Mouse (Mus musculus) c-Kit-positive CD71-negative TER-119-negative erythroid progenitor cells, embryonic 14.5 days (primary cell): ENCODE measurements around the gene Khsrp.

Experiments used
- DNase-seq: peaks from one replicate; pipeline ENCODE4 v3.0.0-alpha.2; 2013; ENCODE audit warnings: low read depth

Khsrp gene

DNA sequence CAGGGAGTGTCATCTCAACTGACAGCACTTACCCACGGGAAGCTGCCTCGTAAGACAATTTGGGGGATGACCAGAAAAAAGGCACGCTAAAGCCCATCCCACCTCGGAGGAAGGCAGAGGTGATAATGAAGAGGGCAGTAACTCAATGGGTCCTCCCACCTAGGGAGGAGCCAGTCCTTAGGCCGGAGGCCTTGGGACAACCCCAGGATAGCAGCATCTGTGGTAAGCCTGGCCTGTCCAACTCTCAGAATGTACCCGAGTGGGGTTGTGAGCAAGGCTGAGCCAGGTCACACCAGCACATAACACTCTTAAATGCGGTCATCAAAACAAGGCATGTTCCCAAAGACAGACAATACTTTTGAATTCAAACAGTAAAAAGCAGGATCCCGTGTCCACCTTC, 1.6 kb downstream of the Khsrp start:
- no peak for DNase-seq

DNA sequence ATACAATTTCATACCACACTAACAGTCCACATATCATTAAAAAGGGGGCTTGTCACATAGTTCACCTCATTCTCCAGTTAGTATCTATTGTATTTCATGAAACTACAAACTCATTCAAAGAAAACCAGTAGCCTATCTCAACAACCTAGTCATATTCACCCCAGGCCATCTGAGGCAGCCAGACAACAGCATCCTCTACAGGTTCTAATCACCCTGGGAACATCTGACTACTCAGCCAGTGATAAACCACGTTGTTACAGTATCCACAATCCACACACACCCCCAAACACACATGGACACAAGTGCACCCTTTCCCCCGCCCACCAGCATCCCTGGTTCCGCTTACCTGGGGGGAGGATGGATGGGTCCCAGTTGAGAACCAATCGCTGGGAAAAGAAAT, 3.9 kb downstream of the Khsrp start:
- DNase-seq = no peak

DNA sequence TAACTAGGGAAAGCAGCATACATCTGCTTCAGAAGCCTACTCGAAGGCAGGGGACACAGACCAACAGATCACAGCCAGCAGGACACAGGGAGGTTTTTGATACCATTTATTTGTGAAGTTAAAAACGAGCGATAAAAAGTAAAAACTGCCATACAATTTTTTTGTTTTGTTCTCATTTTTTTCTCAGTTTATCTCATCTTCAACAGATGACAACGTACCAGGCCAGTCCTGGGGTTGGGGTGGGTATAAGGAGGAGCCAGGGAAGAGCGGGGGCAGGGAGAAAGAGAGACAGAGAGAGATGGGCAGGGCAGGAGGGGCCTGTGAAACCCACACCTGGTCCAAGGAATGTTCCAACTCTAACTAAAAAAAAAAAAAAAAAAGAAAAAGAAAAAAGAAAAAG, 10.4 kb downstream of the Khsrp start:
- DNase-seq = no peak

DNA sequence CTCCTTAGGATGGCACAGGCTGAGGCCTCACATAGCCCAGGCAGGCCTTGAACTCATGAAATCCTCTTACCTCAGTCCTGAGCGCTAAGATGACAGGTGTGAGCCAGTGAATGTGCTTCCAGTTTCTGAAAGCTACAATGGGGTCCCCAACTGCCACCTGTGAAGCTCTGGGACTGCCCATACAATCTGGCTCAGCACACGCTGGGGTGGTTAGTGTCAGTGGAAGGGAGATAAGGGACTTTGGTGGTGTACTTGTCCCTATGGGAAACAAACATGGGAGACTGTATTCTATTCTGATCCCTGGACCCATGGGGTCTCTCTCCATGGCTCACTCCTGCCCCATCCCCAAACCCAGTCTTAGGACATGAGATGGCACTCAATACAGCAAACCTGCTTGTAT, 11.6 kb downstream of the Khsrp start:
- no peak for DNase-seq

DNA sequence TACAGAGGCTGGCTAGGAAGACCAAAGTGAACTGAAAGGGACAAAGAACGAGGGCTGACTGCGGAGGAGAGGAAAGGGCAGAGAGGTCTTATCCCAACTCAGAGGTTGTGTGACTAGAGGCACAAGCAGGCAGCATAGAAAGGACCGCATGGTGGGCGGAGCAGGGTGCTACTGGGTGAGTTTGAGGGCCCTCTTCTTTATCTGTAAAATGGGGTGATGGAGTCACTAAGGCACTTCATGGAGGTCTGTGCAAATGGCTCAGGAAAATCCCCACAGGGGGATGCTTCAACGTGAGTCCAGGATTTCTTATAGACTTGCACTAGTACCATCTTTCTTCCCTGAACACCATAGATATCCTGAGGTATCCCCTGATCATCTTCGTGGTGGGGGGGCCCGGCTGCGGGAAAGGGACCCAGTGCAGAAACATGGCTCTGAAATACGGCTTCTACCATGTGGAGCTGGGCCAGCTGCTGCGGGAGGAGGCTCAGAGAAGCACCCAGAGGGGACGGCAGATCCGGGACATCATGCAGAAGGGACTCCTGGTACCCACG, 19.0 kb downstream of the Khsrp start:
- DNase-seq = no peak

DNA sequence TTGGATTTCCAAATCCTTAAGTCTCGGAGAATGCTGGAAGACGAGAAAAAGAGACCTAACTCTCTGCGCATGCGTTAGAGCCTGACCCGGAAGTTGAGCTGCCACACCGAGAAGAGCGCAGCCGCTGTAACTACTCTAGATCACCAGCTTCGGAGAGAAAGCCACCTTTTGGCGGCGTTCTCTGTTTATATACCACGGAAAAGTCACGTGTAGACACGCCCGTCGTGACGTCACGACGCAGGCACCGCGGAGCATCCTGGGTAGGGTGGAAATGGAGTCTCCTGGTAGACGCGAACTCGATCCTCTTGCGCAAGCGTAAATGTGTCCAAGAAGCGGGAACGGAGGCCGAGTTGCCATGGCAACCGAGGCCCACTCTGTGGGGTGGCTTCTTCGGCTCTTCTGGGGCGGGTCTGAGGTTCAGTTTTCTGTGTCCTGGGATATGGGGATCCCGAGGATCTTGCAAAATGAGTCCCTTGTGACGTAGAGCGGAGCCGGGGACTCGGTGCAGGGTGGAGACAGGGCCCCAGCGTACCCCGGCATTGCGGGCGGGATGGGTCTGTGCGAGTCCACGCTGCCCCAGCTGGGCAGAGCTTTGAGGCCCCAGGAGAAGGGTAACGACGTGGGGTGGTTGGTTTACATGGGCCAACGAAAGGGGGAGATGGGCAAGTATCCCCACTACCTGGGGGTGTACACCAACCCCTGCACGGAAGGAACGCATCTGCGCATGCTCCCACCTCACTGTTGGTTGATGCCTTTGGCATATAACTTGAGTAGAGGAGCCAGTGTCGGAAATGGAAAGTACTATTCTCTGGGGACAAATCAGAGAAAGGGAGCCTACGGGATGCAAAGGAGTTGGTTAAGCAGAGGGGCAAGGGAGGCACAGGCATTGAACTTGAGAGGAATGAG, 19.8 kb downstream of the Khsrp start, which contains the start of the genes Gtf2f1 and Gm17949:
TSS of gene Gtf2f1 (minus strand) at position 53 of the 906 bp plus-strand sequence.
TSS of gene Gm17949 (plus strand) at position 234 of the 906 bp plus-strand sequence.
- peak; percentile 98 for DNase-seq

DNA sequence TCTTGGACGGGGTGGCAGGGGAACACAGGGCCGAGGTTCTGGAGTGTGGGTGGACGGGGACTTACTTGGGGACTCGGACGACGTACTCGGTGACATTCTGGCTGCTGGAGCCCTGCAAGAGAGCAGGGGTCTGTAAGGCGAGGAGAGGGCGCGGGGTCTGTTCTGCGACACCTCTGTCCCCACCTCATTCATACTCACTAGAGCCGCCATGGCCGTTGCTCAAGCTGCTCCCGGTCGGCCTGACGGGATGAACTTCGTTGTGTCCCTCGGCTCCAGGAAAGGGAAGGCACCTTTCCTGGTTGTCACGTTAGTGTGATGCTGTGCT, 20.4 kb downstream of the Khsrp start:
- DNase-seq = no peak

DNA sequence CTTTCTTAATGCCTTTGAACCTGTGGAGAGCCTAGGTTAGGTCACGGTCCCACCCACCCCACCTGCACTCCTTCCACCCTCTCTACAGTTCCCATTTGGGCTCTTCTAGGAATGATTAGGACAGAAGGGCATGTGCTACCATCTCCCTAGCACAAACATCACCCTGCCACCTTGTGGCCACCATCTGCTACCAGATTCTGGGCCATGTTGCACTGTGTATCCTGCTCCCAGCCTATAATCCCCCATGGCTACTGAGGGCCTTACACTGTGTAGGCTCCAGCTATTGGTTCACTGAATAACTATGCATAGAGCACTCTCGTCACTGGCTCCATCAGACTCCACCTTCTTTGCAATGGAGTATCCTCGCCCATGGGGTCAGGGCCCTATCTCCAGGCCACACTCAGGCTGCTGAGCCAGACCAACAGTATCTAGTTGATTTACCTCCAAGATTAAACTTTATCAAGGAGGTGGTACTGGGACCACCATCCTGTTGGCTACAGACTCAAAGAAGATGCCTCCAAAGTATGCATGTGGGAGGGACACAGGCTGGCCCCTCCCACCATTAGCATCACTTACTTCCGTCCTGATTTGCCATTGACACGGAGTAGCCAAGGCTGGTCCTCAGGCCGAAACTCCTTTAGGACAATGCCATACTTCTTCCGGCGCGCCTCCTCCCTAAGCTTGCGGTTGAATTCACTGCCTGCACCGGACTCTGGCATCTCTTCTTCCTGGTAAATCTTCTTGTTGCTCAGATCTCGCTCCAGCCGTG, 24.0 kb downstream of the Khsrp start:
- DNase-seq = no peak

DNA sequence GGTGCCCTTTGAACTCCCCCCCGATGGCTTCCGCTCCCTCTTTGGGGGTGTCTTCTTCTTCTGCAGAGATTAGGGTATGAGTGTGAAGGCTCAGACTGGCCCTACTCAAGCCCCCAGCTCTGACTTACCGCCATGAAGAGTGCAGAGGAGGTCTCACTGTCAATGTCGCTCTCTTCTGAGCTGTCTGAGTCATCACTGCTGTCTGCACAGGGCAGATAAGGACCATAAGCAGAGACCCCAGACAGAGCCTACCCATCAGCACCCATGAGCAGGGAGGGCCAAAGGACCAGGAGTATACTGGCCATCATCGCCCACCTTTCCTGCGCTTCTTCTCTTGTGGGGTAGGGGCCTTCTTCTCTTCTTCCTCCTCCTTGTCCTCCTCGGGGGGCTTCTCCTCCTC, 27.3 kb downstream of the Khsrp start:
- DNase-seq = no peak

DNA sequence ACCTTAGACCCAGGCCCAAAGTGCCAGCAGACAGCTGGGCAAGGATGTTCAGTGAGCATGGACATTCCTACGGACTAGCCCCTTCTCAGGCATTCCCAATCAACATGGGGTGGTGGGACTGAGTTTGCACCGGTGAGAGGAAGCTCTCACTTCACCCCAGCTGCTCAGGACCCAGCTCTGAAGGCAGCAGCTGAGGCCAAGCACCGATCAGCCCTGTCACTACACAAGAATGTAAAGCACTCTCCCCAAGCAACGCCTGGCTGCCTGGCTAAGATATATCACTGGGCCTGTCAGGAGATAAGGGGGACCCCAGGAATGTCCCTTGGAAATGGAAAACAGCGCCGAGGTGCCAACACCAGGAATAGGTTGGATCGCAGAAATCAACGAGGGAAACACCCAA, 30.1 kb downstream of the Khsrp start:
- no peak for DNase-seq

DNA sequence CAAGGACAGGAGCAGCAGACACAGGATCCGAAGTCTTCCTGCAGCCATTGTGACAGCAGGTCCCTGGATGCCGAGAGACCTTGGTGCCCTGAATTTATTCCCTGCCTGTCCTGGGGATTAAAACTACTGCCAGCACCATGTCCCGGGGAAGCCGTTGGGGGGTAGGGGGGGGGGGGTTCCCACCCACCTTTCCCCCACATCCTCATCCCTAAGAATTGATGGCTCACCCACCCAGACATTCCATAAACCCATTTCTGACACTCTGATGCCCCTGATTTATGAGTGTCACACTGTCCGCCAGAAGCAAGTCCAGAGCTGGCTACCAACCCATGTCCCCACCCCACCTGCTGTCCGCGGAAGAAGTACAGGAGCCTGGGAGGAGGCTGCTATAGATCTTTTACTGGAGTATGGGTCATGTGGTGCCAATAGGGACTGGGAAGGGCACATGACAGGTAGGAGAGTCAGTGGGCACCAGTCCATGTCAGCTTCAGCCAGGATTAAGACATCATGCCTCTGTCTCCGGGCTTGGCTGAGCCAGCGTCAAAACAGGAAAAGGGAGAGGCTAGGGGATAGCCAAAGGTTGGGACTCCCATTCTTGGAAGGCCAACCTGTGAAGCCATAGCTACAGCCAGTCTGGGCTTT, 31.2 kb downstream of the Khsrp start, which contains the start of gene Pspn:
TSS of gene Pspn (minus strand) at position 51 of the 642 bp plus-strand sequence.
- no peak for DNase-seq

DNA sequence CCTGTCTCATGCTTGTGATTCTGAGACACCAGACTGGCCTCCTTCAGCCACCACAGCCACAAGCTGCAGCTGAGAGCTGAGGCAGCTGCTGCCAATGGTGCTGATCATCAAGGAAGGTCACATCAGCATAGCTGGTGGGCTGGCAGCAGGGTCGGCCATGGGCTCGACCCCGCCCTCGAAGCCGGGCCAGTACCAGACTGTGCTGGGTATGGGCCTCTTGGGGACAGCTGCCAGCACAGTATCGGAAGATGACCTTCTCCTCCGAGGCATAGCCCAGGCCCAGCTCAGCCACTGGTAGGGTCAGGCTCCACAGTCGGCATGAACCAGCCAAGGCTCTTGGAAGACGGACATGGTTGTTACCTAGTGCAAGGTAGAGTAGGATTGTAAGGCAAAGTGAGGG, 31.9 kb downstream of the Khsrp start:
- no peak for DNase-seq

DNA sequence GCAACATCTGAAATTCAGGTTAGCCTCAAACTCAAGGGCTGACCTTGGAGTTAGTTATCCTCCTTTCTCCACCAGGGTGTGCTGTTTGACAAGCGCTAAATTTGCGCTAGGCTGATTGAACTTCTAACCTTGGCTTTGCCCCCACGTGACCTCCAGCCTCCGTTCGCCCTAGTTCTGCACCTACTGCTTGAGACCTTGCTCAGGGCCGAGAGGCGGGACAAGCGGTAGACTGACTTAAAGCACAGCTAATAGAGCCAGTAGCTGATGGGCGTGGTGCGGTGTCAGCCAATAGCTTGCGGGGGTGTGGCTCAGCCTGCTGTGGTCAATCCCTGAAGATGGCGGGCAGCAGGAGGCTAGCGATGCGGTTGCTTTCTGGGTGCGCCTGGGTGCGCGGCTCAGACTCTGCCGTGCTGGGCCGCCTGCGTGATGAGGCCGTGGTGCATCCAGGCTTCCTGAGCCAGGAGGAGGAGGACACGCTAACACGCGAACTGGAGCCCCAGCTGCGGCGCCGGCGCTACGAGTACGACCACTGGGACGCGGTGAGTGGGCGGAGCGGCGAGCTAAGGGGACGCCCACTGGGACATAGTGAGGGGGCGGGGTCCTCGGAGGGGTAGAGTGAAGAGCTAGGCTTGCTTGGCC, 34.2 kb downstream of the Khsrp start, which contains the start of gene Alkbh7:
TSS of gene Alkbh7 (plus strand) at position 311 of the 639 bp plus-strand sequence.
- peak; percentile 99 for DNase-seq

DNA sequence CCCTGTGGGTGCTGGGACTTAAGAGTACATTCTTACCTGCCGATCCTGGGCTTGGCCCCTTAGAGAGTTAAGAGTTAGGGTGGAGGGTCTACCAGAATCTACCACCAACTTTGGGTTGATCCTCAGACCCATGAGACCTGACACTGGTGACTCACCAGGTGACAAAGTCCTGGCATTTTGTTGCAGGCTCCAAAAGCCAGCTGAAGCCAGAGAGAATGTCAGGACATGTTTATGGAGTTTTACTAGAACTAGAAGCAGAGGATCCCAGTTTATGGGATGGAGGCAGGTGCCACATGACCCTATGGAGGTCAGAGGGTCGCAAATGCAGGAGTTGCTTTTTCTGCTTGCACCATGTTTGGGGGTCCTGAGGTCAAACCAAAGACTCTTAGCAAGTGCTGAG, 34.8 kb downstream of the Khsrp start:
- DNase-seq = no peak

DNA sequence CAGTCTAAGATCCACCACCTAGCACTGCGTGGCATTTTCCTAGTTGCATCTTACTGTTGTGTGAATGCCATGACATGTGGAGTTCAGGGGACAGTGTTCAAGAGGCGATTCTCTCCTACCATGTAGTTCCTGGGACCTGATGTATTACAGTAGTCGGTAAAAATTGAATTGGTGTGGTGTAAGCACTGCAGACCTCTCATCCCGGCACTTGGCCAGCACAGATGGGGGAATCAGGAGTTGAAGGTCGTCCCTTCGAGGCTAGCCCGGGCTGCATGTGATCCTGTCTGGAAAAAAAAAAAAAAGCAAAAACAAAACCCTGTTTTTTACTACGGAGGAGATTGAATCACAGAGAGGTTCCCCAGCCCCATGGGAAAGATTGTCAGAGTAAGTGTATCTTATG, 36.3 kb downstream of the Khsrp start:
- no peak for DNase-seq

DNA sequence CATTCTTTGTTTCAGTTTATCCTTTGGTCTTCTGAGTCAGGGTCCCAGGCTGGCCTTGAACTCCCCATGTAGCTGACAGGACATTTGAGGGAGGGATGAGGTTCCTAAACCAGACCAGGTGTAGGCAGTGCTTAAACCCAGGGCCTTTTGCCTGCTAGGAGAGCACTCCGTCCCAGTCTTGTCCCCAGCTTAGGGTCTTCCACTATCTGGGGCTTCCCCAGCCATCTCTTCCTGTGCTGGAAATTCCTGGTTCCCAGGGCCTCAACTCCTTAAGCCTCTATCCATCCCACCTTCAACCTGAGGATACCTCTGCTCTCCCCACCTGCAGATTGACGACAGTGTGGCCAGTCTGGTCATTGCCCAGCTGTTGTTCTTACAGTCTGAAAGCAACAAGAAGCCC, 40.4 kb downstream of the Khsrp start:
- no peak for DNase-seq

DNA sequence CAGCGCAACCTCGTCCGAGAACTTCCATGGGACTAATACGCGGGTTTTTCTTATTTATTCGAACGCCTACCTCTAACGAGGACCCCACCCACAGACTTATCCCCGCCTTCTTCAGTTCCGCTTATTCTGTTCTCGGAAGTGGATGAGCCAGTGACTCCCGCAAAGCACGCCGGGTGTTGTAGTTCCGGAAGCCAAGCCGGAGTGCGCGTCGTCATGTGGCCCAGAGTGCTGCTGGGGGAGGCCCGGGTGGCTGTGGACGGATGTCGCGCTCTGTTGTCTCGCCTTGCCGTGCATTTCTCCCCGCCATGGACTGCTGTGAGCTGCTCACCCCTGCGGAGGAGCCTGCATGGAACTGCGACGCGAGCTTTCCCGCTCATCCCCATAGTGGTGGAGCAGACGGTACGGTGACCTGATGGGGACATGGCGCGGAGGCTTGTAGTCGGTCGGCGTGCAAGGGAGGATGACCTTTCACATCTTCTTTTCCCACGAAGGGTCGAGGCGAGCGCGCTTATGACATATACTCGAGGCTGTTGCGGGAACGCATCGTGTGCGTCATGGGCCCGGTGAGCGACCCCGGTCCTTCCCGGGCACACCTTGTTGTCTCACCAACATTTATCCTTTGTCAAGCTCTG, 41.1 kb downstream of the Khsrp start, which contains the start of gene Clpp:
TSS of gene Clpp (plus strand) at position 191 of the 632 bp plus-strand sequence.
- DNase-seq = peak; percentile 96

DNA sequence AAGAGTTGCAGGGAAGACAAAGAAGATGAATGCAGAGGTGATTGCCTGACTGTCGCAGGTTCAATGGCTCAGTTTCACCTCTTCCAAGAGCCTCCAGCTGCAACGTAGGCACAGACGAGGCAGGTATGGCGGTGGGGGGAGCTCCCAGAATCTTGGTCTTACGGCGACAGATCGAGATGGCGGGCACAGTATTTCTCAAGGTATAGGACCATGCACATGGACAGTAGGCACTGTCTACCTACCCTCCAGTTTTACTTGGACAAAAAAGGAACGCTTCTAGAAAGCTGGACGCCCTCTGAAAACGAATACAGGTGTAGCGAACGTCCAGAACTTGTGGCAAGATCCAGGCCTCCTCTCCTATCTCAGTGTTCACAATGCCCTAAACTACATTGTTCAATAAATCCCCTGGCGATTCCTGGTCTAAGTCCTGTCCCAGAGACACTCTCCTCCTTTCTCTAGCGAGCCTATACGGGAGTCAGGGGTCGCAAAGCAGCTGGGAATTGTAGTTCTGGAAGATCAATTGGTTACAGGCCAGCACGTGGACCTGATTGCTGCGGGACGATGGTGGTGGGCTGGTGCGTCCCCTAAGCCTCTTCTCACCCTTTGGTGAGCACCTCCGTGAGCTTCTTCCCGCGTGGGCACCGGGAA, 41.7 kb downstream of the Khsrp start:
- peak; percentile 62 for DNase-seq

DNA sequence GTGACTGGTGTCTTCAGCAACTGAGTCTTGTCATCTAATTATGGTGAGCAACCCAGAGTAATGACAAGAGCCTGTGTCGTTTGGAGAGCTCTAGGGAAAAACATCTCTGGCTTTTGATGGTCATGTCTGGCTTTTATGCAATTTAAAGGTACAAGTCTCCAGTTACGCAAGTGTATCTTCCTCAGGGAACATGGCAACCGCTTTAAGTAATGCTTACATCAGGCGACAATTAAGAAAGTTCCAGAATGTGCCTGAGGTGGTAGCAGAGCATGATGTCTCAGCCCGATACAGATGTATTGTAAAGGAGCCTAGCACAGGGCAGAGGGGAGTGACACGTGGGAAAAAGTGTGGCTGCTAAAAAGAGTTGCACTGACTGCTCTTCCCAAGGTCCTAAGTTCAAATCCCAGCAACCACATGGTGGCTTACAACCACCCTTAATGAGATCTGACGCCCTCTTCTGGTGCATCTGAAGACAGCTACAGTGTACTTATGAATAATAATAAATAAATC, 42.3 kb downstream of the Khsrp start:
- no peak for DNase-seq

DNA sequence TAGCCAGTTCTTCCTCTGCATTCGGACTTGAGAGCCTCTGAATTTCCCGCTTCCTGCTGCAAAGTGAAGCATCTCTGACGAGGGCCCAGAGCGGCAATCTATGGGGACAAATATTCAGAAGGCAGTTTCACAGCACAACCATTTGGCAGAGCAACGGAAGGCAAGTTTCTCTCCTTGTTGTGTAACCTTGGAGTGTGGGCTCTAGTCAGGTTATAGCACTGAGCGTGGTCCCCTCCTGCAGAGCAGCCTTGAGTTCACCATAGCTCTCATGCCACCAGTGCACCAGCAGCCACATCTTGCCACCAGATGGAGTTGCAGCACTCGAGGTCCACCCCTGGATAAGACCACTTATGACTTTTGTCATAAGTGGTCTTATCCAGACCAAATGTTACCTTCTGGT, 42.9 kb downstream of the Khsrp start:
- no peak for DNase-seq
